Mouse (Mus musculus) C2C12 (cell line): Measurements from ENCODE around the gene Gm35549.

ENCODE experiments used
- CTCF ChIP-seq: IDR thresholded peaks from one replicate; pipeline ENCODE4 v1.5.1; 2011; ENCODE audit not compliant: control insufficient read depth, insufficient read depth, insufficient read length
- MYOG ChIP-seq: IDR thresholded peaks from one replicate; pipeline ENCODE4 v1.6.1; 2011; ENCODE audit not compliant: control insufficient read depth, insufficient read length; ENCODE audit errors: extremely low read depth
- USF1 ChIP-seq: IDR thresholded peaks from one replicate; pipeline ENCODE4 v1.6.1; 2011; ENCODE audit warnings: low read depth, mild to moderate bottlenecking, control low read depth, moderate library complexity

- TF ChIP-seq CTCF (no peak), MYOG (no peak), USF1 (no peak)
These were observed 21.0 kb upstream of the Gm35549 start for GRCm38 (mm10) chr9:122864848-122865247.
